Mouse (Mus musculus) mesoderm, embryonic 11.5 days (tissue): ENCODE data around the gene Phc3.
"Not testable (repeated sequence)": the region's sequence is repeated elsewhere in the genome, so short reads cannot be mapped to it uniquely, and the experiment has no call there.

Source experiments
- DNase-seq: peaks from one replicate; pipeline ENCODE4 v3.0.0-alpha.2; 2012; ENCODE audit warnings: low read depth, low spot score

Phc3 gene

DNA sequence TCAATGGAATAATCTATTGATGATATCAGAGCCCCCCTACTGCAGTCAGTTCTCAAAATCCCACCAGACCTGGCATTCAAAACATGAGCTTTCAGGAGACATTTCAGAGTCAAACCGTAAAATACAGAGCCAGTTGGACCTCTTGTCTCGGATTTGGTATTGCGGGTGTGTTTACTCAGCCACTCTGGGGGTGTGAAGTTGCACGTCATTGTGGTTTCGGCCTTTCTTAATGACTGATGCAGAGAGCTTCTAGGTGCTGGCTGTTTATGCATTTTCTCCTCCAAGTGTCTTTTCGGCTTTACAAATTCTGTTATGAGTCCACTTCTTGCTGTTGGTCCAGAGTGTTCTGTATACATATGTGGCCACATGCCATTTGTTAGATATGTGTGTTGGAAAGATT, 92.5 kb downstream of the Phc3 start:
- DNase-seq: no peak

DNA sequence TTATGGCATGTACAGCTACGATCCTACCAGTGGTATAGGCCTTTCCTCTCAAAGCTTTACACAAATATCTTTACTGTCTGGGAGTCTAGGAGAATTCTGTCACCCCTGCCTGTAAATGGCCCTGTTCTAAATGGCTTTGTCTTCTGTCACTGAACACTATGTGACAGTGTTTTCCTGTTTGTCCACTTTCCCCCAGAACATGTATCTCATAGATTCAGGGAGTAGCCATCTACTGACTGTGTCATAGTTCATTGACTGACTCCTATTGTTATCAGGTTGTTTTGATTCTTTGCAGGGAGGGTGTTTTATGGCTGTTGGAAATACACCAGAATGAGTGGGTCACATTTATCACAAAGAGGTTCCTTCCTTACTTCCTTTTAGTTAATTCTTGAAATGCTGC, 99.2 kb downstream of the Phc3 start:
- DNase-seq: no peak

DNA sequence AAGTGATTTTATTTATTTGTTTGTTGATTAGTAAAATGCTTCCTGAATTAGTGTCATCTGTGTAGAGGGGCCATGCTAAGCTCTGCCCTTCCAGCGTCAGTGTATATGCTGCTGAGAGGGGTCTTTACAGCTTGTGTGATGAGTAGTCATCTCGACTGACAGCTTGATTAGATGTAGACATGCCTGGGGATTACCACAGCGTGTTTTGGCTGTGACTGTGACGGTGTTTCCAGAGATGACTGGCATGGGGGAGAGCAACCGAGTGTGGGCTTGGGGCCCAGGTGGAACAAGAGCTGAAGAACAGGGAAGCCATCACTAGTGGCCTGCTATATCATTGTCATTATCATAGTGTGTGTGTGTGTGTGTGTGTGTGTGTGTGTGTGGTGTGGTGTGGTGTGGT, 100.6 kb downstream of the Phc3 start:
- no peak for DNase-seq

GRCm38 (mm10) chr3:30868176-30868575, 101.0 kb downstream of the Phc3 start:
- DNase-seq: peak; percentile 11

GRCm38 (mm10) chr3:30864640-30865039, 104.6 kb downstream of the Phc3 start:
- DNase-seq: no peak

DNA sequence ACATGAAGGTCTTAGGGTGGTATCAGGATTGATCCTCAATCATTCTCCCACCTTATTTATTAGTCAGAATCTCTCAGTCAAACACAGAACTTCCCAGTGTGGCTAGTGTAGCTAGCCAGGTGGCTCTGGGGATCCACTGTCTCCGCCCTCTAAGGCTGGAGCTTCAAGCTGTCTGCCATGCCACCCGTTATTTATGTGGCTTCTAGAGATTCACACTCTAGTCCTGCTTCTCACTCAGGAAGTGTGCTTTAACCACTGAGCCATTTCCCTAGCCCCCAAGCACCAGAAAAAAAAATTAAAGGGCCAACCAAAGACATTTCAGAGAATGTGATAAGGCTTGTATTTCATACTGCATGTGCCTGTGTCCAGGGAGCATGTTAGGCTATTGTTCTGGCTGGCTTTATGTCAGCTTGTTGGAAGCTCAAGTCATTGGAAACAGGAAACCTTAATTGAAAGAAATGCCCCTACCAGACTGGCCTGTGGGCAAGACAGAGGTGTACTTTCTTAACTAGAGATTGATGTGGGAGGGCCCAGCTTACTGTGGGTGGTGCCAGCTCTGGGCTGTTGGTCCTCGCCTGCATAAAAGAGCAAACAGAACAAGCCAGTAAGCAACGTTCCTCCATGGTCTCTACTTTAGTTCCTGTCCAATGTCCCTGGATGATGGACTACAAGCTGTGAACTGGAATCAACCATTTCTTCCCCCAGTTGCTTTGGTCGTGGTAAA, 105.3 kb downstream of the Phc3 start:
- no peak for DNase-seq

GRCm38 (mm10) chr3:30860705-30861104, 108.5 kb downstream of the Phc3 start:
- no peak for DNase-seq

GRCm38 (mm10) chr3:30859599-30859998, 109.6 kb downstream of the Phc3 start:
- not testable (repeated sequence) for DNase-seq

- DNase-seq: peak; percentile 65
Observed at GRCm38 (mm10) chr3:30855604-30856458, 113.4 kb downstream of the Phc3 start, which contains the start of gene Gpr160. Gene Gpr160, plus strand, starts transcription at chr3:30855950.

DNA sequence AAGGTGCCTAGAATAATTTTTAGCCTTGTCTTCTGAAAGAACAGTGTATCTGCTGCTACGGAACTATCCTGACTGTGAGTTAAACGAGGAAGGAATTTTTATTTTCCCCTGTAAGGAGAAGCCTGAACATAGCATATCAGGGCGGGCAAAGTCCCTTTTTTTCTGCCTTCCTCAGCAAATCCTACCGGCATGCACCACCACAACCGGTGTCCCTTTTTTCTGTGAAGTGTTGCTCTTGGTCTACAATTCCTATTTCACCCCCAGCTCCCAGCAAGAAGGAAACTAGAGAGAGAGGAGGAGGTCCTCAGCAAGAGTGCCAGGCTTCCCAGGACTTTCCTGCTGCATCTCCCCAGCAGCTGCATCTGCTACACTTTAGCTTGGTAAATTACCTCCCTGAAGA, 115.6 kb downstream of the Phc3 start:
- no peak for DNase-seq

DNA sequence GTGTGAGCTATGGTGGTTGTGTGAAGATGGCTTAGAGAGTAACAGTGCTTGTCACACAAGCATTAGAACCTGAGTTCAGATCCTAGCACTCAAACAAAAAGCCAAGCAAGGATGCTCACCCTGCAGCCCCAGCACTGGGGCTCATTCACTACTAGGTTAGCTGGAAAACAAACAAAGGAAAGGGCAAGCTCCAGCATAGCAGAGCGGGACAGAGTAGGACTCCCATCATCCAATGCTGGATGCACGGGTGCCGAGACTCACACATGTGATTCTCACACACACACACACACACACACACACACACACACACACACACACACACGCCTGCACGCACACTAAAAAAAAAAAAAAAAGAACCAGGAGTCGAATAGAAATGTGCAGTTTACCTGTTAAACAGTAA, 117.8 kb downstream of the Phc3 start:
- no peak for DNase-seq
